ENCODE assay signal across 22 mouse cellular contexts in the genomic region with DNA sequence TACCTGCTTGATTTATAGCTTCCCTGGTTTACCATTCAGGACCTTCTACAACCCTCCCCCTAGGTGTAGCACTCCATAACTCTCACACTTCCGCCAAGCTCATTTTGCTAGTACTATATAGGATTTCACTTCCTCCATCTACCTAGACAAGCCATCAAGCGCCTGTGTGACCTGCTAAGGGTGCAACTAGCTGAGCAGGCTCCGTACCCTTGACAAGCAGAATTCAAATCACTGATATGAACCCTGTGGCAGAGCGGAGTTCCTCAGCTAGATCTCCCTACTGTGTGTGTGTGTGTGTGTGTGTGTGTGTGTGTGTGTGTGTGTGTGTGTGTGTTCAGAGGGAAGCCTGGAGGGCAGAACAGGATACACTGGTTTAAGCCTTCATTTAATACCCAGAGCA.
"Had no signal": no experiment of that assay in that cellular context is flagged by ENCODE, and none has a peak within 500 bp of the region (broad histone marks: within the 10 kb centered on the region; RNA-seq: fewer than 3 reads in every experiment).

No protein-coding gene starts in this region.

- H3K36me3 ChIP-seq: limb, embryonic 13.5 days; liver, embryonic 12.5 days; liver, embryonic 15.5 days; lung, embryonic 15.5 days; midbrain, embryonic 10.5 days; midbrain, embryonic 13.5 days; neural tube, embryonic 13.5 days had no signal

- H3K27me3 ChIP-seq: limb, embryonic 13.5 days; liver, embryonic 12.5 days; liver, embryonic 15.5 days; lung, embryonic 15.5 days; midbrain, embryonic 13.5 days; neural tube, embryonic 13.5 days had no signal

- H3K27ac ChIP-seq: kidney, postnatal 0 days; left cerebral cortex, adult 2 months; limb, embryonic 13.5 days; liver, embryonic 12.5 days; liver, embryonic 15.5 days; lung, embryonic 15.5 days; midbrain, embryonic 10.5 days; midbrain, embryonic 13.5 days; neural tube, embryonic 13.5 days had no signal

- H3K4me2 ChIP-seq: limb, embryonic 13.5 days; liver, embryonic 12.5 days; liver, embryonic 15.5 days; lung, embryonic 15.5 days; midbrain, embryonic 13.5 days; neural tube, embryonic 13.5 days had no signal

- ATAC-seq: liver, embryonic 12.5 days; midbrain, embryonic 13.5 days; midbrain, embryonic 16.5 days had no signal

- H3K4me1 ChIP-seq: liver, embryonic 12.5 days; liver, embryonic 15.5 days; lung, embryonic 15.5 days had no signal

- H3K9ac ChIP-seq: limb, embryonic 13.5 days; liver, embryonic 12.5 days; liver, embryonic 15.5 days; lung, embryonic 15.5 days; midbrain, embryonic 13.5 days; neural tube, embryonic 13.5 days had no signal

- H3K9me3 ChIP-seq: limb, embryonic 13.5 days; liver, embryonic 12.5 days; liver, embryonic 15.5 days; lung, embryonic 15.5 days; megakaryocyte, embryonic 14.5 days; midbrain, embryonic 10.5 days; midbrain, embryonic 13.5 days; neural tube, embryonic 13.5 days had no signal

- H3K4me3 ChIP-seq: left cerebral cortex, adult 2 months; limb, embryonic 13.5 days; liver, embryonic 12.5 days; liver, embryonic 15.5 days; lung, embryonic 15.5 days; megakaryocyte, embryonic 14.5 days; midbrain, embryonic 10.5 days; midbrain, embryonic 13.5 days; myocyte; neural tube, embryonic 13.5 days had no signal

- DNase-seq: kidney, postnatal 25 days; layer of hippocampus, postnatal 36 days; liver; lung, adult 18-20 months; lung, postnatal 10 days; lung, postnatal 36 days; retina, postnatal 1 day; right cerebral cortex, postnatal 25 days; thymus, adult 18-20 months; thymus, postnatal 36 days had no signal
